Mouse (Mus musculus) heart, embryonic 16.5 days (tissue): Measurements from ENCODE around the gene Pdcd5. TPM values are rescaled to one million over a fixed set of nuclear protein-coding genes. Genes with fewer than 3 reads are reported as not detected.

ENCODE experiments used
- ATAC-seq: fragments of 200-750 bp; cut with Nextera tagmentation; replicated peaks from 2 replicates; pipeline ENCODE4 v1.8.0; 2017; ENCODE audit warnings: moderate number of reproducible peaks; ENCODE audit not compliant: insufficient read depth, low FRiP score; ENCODE audit errors: extremely low read depth
- H3K27ac ChIP-seq: fragments of 300-500 bp; sonication (generic); 2 replicates; pipeline ENCODE4 v1.5.1; 2014; ENCODE audit warnings: mild to moderate bottlenecking, low read length, control low read depth, moderate library complexity
- H3K27me3 ChIP-seq: fragments of 300-500 bp; sonication (generic); 2 replicates; pipeline ENCODE4 v1.6.1; 2014; ENCODE audit warnings: low read length, mixed read lengths; ENCODE audit not compliant: control insufficient read depth, insufficient read depth
- H3K36me3 ChIP-seq: fragments of 300-500 bp; sonication (generic); 2 replicates; pipeline ENCODE4 v1.6.1; 2014; ENCODE audit not compliant: control insufficient read depth, insufficient read depth
- H3K4me1 ChIP-seq: fragments of 300-500 bp; sonication (generic); 2 replicates; pipeline ENCODE4 v1.6.1; 2014; ENCODE audit warnings: low read length, mixed read lengths; ENCODE audit not compliant: control insufficient read depth, insufficient read depth
- H3K4me2 ChIP-seq: fragments of 300-500 bp; sonication (generic); 2 replicates; pipeline ENCODE4 v1.6.1; 2014; ENCODE audit warnings: low read depth, mild to moderate bottlenecking, control low read depth, low read length
- H3K4me3 ChIP-seq: fragments of 300-500 bp; sonication (generic); 2 replicates; pipeline ENCODE4 v1.5.1; 2014; ENCODE audit warnings: mild to moderate bottlenecking, control low read depth, low read length
- H3K9ac ChIP-seq: fragments of 300-500 bp; sonication (generic); 2 replicates; pipeline ENCODE4 v1.6.1; 2014; ENCODE audit warnings: low read length, control low read depth
- H3K9me3 ChIP-seq: fragments of 300-500 bp; sonication (generic); replicated peaks from 2 replicates; pipeline ENCODE4 v1.6.1; 2016; ENCODE audit warnings: low read length; ENCODE audit not compliant: control insufficient read depth
- WGBS: fragments of 180-500 bp; shearing (Covaris S2); extraction: QIAGEN DNeasy Blood & Tissue Kit; methylation state at CpG from one replicate; pipeline ENCODE4 v1.1.7; 2014; 5-methylcytosine and 5-hydroxymethylcytosine counted together
- polyA plus RNA-seq: library from polyadenylated mRNA; unstranded; fragments of >200 nt; fragmentation: Nextera tagmentation; extraction: Ambion mirVana; gene quantifications from 2 replicates; pipeline ENCODE4 v1.2.1, GENCODE M21; 2015

The Pdcd5 gene
- polyA plus RNA-seq, 1 experiment from 2014 or later = 276 TPM

DNA sequence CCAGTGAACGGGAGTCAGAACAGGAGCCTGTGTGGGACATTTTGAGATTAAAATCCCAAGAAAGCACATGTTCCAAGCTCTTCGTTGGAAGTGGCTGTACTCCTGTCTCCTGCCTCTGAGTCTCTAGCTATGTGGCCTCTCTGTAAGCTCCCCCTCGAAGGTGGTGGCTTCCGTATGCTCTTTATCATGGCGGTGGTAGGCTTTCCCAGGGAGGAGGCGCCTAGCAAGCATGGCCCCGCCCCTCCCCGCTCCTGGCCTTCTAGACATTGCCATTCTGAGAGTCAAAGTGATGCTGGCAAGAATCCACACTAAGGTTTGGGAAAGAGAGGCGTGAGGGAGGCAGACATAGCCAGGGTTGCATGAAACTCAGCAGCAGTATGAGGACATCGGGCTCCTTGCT is 24.7 kb downstream of the Pdcd5 start:
- H3K9me3 ChIP-seq = no peaks in the 10 kb centered on the region
- 88% methylated on average over 10 of the region's 10 CpGs for WGBS

DNA sequence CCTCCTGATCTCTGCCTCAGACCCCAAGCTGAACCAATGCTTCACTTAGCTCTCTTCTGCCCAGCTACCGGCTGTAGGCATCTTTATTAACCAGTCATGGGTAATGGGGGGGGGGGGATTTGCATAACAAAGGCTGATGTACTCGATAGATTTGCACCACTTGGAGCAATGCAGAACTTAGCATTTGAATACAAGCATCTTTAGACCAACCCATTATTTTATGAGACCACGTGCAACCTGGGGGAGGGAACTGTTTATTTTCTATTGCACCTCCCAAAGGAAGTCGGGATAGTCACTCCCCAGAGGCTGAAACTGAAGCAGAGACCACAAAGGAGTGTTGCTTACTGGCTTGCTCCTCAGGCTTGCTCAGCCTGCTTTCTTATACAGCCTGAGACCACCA is 29.8 kb downstream of the Pdcd5 start:
- no peak for ATAC-seq
- H3K27me3 ChIP-seq = no peaks in the 10 kb centered on the region
- no peaks in the 10 kb centered on the region for H3K9me3 ChIP-seq
- WGBS = 81% methylated on average over 4 of the region's 4 CpGs
- H3K4me3 ChIP-seq = no peak overlapping the region
- H3K4me2 ChIP-seq = no peak overlapping the region
- no peak overlapping the region for H3K9ac ChIP-seq
- peaks cover 49% of the 10 kb centered on the region for H3K36me3 ChIP-seq
- no peaks in the 10 kb centered on the region for H3K4me1 ChIP-seq
- no peak overlapping the region for H3K27ac ChIP-seq

More for the DNA sequence above, 24.7 kb downstream of the Pdcd5 start:
- Histone ChIP-seq H3K4me3 (no peak overlapping the region), H3K27ac (no peak overlapping the region), H3K27me3 (no peaks in the 10 kb centered on the region), H3K9ac (no peak overlapping the region), H3K4me2 (no peak overlapping the region), H3K36me3 (peaks cover 49% of the 10 kb centered on the region), H3K4me1 (no peaks in the 10 kb centered on the region)
- ATAC-seq = no peak

DNA sequence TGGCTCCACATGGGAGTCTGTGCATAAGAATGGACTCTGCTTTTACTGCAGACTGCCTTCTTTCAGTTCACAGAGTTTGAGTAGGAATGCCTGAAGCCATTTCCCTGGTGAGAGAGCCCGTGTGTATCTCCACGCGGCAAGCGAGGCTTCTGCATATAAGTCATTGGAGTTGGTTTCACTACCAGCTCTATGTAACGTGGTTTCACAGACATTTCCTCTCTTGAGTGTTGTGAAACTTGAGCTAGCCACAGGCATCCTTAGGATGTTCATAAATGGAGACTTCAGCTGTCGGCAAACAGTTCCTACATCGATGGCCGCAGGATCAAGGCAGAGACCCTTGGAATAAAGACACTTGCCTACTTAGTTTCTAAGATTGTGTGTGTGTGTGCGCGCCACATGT is 38.1 kb downstream of the Pdcd5 start:
- H3K4me3 ChIP-seq = no peak overlapping the region
- H3K27me3 ChIP-seq = no peaks in the 10 kb centered on the region
- no peak overlapping the region for H3K27ac ChIP-seq
- no peak overlapping the region for H3K9ac ChIP-seq
- H3K4me1 ChIP-seq = no peaks in the 10 kb centered on the region
- no peak for ATAC-seq
- peaks cover 47% of the 10 kb centered on the region for H3K36me3 ChIP-seq
- 95% methylated on average over 10 of the region's 10 CpGs for WGBS
- H3K9me3 ChIP-seq = no peaks in the 10 kb centered on the region
- no peak overlapping the region for H3K4me2 ChIP-seq

DNA sequence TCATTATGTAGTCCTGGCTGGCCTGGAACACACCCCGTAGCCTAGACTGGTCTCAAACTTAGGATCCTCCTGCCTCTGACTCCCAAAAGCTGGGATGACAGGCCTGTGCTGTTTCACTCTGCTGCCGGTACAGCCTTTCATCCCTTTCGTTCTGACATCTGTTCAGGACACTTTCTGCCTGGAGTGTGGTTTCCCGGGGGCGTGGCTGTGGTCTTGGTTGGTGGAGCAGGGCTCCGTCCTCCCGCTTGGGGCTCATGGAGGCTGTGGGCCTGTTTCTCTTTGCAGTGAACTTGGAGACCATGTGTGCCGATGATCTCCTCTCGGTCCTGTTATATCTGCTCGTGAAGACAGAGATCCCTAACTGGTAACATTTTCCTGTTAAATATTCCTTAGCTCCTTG is 40.5 kb downstream of the Pdcd5 start:
- H3K4me1 ChIP-seq = no peaks in the 10 kb centered on the region
- H3K4me2 ChIP-seq = no peak overlapping the region
- no peak overlapping the region for H3K9ac ChIP-seq
- H3K36me3 ChIP-seq = peaks cover 54% of the 10 kb centered on the region
- no peaks in the 10 kb centered on the region for H3K27me3 ChIP-seq
- 82% methylated on average over 10 of the region's 10 CpGs for WGBS
- no peak overlapping the region for H3K4me3 ChIP-seq
- no peaks in the 10 kb centered on the region for H3K9me3 ChIP-seq
- H3K27ac ChIP-seq = no peak overlapping the region
- no peak for ATAC-seq

DNA sequence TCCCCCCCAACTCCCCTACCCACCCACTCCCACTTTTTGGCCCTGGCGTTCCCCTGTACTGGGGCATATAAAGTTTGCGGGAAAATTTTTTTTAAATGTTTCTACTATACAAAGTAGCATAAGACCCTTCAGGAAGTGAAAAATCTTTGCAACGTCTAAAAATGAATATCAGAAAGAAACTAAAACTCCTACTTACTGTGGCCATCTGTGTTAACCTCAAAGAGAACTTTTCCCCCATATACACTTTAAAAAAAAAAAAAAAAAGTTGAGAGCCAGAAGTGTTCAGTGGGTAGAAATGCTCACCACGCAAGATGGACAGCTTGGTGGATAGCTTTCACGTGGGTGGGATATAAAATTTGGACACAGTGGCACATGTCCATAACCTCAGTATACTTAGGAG is 44.6 kb downstream of the Pdcd5 start:
- Histone ChIP-seq H3K4me1 (no peaks in the 10 kb centered on the region), H3K27me3 (no peaks in the 10 kb centered on the region), H3K4me3 (no peak overlapping the region), H3K27ac (no peak overlapping the region), H3K9me3 (no peaks in the 10 kb centered on the region), H3K36me3 (peaks cover 24% of the 10 kb centered on the region), H3K9ac (no peak overlapping the region), H3K4me2 (no peak overlapping the region)
- ATAC-seq = no peak
- WGBS = 94% methylated on average over 5 of the region's 5 CpGs

DNA sequence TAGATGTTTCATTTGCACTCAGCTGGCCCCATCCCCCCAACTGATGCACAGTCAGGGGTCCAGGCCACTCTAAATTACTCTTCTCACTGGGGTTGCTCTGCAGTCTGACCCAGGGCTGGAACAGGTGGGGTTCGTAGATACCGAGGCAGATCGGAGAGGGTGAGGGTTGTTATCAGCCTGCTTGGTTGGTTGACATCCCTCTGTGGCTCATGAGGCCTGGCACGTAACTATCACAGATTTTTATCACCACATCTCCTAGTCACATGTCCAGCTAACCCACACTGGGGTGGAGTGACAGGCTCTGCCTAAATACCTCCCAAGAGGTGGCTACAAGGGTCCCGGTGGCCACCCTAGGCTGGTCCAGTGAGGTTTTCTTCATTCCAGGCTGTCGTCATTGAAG is 46.2 kb downstream of the Pdcd5 start:
- no peak for ATAC-seq
- no peak overlapping the region for H3K4me3 ChIP-seq
- H3K9ac ChIP-seq = no peak overlapping the region
- no peak overlapping the region for H3K4me2 ChIP-seq
- peaks cover 17% of the 10 kb centered on the region for H3K36me3 ChIP-seq
- H3K4me1 ChIP-seq = no peaks in the 10 kb centered on the region
- no peaks in the 10 kb centered on the region for H3K9me3 ChIP-seq
- no peak overlapping the region for H3K27ac ChIP-seq
- H3K27me3 ChIP-seq = no peaks in the 10 kb centered on the region
- WGBS = 75% methylated on average over 6 of the region's 6 CpGs

DNA sequence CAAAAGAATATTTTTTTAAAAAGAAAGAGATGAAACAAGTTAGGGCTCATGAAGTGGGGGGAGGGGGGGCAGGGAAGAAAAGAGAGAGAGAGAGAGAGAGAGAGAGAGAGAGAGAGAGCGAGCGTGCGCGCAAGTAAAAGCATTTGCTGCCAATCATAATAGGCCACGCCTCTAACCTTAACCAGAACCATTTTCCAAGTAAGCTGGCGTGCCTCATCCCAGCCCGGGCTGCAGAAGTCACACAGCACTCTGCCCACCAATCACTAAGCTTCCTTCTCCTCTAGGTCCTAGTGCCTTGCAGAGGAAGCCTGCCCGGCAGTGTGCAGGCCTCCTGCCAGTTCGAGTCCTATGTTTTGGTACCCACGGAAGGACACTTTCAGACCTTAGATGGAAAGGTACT is 47.3 kb downstream of the Pdcd5 start:
- Histone ChIP-seq H3K9me3 (no peaks in the 10 kb centered on the region), H3K4me3 (no peak overlapping the region), H3K9ac (no peak overlapping the region), H3K27me3 (no peaks in the 10 kb centered on the region), H3K27ac (no peak overlapping the region), H3K36me3 (peaks cover 21% of the 10 kb centered on the region), H3K4me1 (no peaks in the 10 kb centered on the region), H3K4me2 (no peak overlapping the region)
- no peak for ATAC-seq
- 89% methylated on average over 10 of the region's 10 CpGs for WGBS

DNA sequence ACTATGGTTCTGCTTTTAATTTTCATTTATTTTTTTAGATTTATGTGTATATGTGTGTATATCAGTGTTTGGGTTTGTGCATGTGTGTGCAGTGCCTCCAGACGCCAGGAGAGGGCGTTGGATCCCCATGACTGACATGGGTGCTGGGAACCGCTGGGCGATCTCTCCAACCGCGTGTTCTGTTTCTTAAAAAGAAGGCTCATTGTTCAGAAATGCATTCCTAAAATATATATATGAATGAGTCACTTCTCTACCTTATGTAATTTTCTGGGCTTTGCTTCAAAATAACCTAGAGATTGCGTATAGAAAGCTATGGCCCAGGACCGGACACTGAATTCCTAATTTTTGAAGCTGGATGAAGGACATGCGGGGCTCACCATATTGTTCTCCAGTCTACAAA is 47.8 kb downstream of the Pdcd5 start:
- Histone ChIP-seq H3K27ac (no peak overlapping the region), H3K36me3 (peaks cover 21% of the 10 kb centered on the region), H3K9me3 (no peaks in the 10 kb centered on the region), H3K4me3 (no peak overlapping the region), H3K4me2 (no peak overlapping the region), H3K27me3 (no peaks in the 10 kb centered on the region), H3K4me1 (no peaks in the 10 kb centered on the region), H3K9ac (no peak overlapping the region)
- 87% methylated on average over 9 of the region's 9 CpGs for WGBS
- no peak for ATAC-seq

DNA sequence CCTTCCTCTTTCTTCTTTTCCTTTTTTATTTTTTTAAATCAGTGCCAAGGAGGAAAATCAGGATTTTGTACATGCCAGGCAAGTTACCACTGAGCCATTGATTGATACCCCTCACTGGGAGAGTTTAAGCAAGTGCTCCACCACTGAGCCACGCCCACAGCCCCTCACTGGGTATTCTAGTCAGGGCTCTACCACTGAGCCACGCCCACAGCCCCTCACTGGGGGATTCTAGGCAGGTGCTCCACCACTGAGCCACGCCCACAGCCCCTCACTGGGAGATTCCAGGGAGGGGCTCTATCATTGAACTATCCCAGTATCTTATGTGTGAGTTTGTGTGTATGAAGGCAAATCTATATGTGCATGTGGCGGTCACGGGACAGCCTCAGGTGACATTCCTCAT is 53.0 kb downstream of the Pdcd5 start:
- H3K27me3 ChIP-seq = no peaks in the 10 kb centered on the region
- no peaks in the 10 kb centered on the region for H3K9me3 ChIP-seq
- no peak overlapping the region for H3K4me2 ChIP-seq
- H3K4me1 ChIP-seq = 0 out of 2 replicates have a peak, but pooled peaks cover 2% of the 10 kb centered on the region
- H3K27ac ChIP-seq = no peak overlapping the region
- no peak for ATAC-seq
- H3K4me3 ChIP-seq = no peak overlapping the region
- no peak overlapping the region for H3K9ac ChIP-seq
- H3K36me3 ChIP-seq = peaks cover 16% of the 10 kb centered on the region
- WGBS = 88% methylated on average over 5 of the region's 5 CpGs
